Comparison of ENCODE assay signal across 15 mouse cellular contexts in the genomic region with DNA sequence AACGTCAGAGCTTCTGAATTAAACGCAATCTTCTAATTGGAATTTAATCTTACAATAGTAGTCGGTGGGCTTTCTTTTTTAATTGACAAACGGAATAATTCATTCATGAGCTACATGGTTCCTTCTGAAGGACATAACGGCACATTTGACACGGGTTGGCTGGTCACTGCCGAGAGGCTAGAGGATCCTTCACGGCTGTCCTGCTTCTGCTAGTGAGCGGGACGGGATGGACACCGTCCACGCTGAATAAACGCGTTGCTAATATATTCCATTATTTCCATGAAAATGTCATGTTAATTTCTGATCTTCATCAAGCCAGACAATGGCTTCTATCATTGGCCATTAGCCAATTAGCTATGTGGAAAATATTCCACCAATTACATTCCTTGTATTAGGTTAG.
"Had no signal": no experiment of that assay in that cellular context is flagged by ENCODE, and none has a peak within 500 bp of the region (broad histone marks: within the 10 kb centered on the region; RNA-seq: fewer than 3 reads in every experiment).

No protein-coding gene starts in this region.

- H3K27ac ChIP-seq: limb, embryonic 15.5 days; liver, embryonic 12.5 days; neural tube, embryonic 13.5 days had no signal

- DNase-seq: kidney, adult 8-10 months; kidney, postnatal 36 days; layer of hippocampus, adult 9-11 months; layer of hippocampus, postnatal 36 days; lung, embryonic 14.5 days; lung, postnatal 10 days; lung, postnatal 4 days; right cerebral cortex, adult 18-20 months; right cerebral cortex, postnatal 25 days; thymus, postnatal 36 days had no signal

- H3K9ac ChIP-seq: limb, embryonic 15.5 days; liver, embryonic 12.5 days; lung, embryonic 14.5 days; neural tube, embryonic 13.5 days had no signal

- H3K4me1 ChIP-seq: liver, embryonic 12.5 days; neural tube, embryonic 13.5 days had no signal

- H3K4me3 ChIP-seq: limb, embryonic 15.5 days; liver, embryonic 12.5 days; megakaryocyte, embryonic 14.5 days; neural tube, embryonic 13.5 days had no signal

- H3K27me3 ChIP-seq: limb, embryonic 15.5 days; liver, embryonic 12.5 days; megakaryocyte, embryonic 14.5 days; neural tube, embryonic 13.5 days had no signal

- H3K9me3 ChIP-seq: limb, embryonic 15.5 days; liver, embryonic 12.5 days; megakaryocyte, embryonic 14.5 days; neural tube, embryonic 13.5 days had no signal

- ATAC-seq: intestine, postnatal 0 days; liver, embryonic 12.5 days had no signal

- H3K4me2 ChIP-seq: limb, embryonic 15.5 days; liver, embryonic 12.5 days; lung, embryonic 14.5 days; neural tube, embryonic 13.5 days had no signal
